Mouse (Mus musculus): ENCODE measurements at regions not wholly inside any gene's neighbourhood (a gene's known extent, or its start where the extent isn't known, plus 50 kb on each side); places are given as distances from the start of the nearest gene placed in this dataset.

- TF ChIP-seq CTCF (IDR thresholded peaks at IDR 0.05; ENCODE audit: extremely low read depth, insufficient read length, insufficient replicate concordance, low read depth, low read length): no peak
- no peak for TF ChIP-seq POLR2A (IDR thresholded peaks at IDR 0.05; ENCODE audit: low read depth, low read length)
Measured at GRCm38 (mm10) chr9:102423465-102423918, 69.0 kb upstream of the Ephb1 start.
